Mouse (Mus musculus) liver, adult 2 months (tissue): ENCODE data around the gene Hibch. TPM values are rescaled to one million over a fixed set of nuclear protein-coding genes. Genes with fewer than 3 reads are reported as not detected.
"Not testable (repeated sequence)": the region's sequence is repeated elsewhere in the genome, so short reads cannot be mapped to it uniquely, and the experiment has no call there.

Experiments
- DNase-seq: peaks from one replicate; pipeline ENCODE4 v3.0.0-alpha.2; 2011; ENCODE audit warnings: low read depth, low spot score; ENCODE audit errors: extremely low read depth
- H3K27ac ChIP-seq: fragments of 200-500 bp; replicated peaks from 2 replicates; pipeline ENCODE4 v1.5.1; 2012; ENCODE audit warnings: low read depth, mild to moderate bottlenecking, control low read depth, inconsistent platforms, low read length; ENCODE audit not compliant: insufficient read depth
- H3K27me3 ChIP-seq: fragments of 200-500 bp; 2 replicates; pipeline ENCODE4 v1.6.1; 2012; ENCODE audit warnings: mild to moderate bottlenecking, moderate library complexity, low read length, inconsistent platforms; ENCODE audit not compliant: control insufficient read depth, insufficient read depth
- H3K36me3 ChIP-seq: fragments of 200-500 bp; 2 replicates; pipeline ENCODE4 v1.6.1; 2012; ENCODE audit warnings: low read length, inconsistent platforms; ENCODE audit not compliant: control insufficient read depth, insufficient read depth
- H3K4me1 ChIP-seq: fragments of 200-500 bp; 2 replicates; pipeline ENCODE4 v1.6.1; 2011; ENCODE audit warnings: low read length; ENCODE audit not compliant: control insufficient read depth, insufficient read depth
- H3K4me3 ChIP-seq: fragments of 200-500 bp; 2 replicates; pipeline ENCODE4 v1.5.1; 2011; ENCODE audit warnings: low read depth, mild to moderate bottlenecking, control low read depth, low read length, moderate library complexity; ENCODE audit not compliant: insufficient read depth
- H3K79me2 ChIP-seq: fragments of 200-500 bp; 2 replicates; pipeline ENCODE4 v1.6.1; 2012; ENCODE audit warnings: inconsistent platforms, mild to moderate bottlenecking, low read length, moderate library complexity; ENCODE audit not compliant: control insufficient read depth, insufficient read depth
- H3K9ac ChIP-seq: fragments of 200-500 bp; 2 replicates; pipeline ENCODE4 v1.6.1; 2012; ENCODE audit warnings: low read depth, mild to moderate bottlenecking, control low read depth, inconsistent platforms, low read length
- CTCF ChIP-seq: fragments of 200-500 bp; IDR thresholded peaks from 2 replicates; pipeline ENCODE4 v1.5.1; 2011; ENCODE audit warnings: low read depth, low read length, control low read depth
- POLR2A ChIP-seq: fragments of 200-500 bp; IDR thresholded peaks from 2 replicates; pipeline ENCODE4 v1.6.1; 2011; ENCODE audit warnings: low read length, control low read depth; ENCODE audit not compliant: insufficient read depth; ENCODE audit errors: extremely low read depth
- WGBS: fragments of 180-500 bp; shearing (Covaris S2); methylation state at CpG from one replicate; pipeline ENCODE4 v1.1.7; 2018; 5-methylcytosine and 5-hydroxymethylcytosine counted together
- polyA plus RNA-seq: library from polyadenylated mRNA; depleted of rRNA; stranded (reverse); fragments of >200 nt; gene quantifications from 2 replicates; pipeline ENCODE4 v1.2.3, GENCODE M21; 2012
- total RNA-seq: library from RNA; depleted of rRNA; stranded (reverse); fragments of >200 nt; gene quantifications from 2 replicates; pipeline ENCODE4 v1.2.3, GENCODE M21; 2014

Hibch gene
- total and polyA plus RNA-seq, 2 experiments, result 53.3 to 123 TPM

DNA sequence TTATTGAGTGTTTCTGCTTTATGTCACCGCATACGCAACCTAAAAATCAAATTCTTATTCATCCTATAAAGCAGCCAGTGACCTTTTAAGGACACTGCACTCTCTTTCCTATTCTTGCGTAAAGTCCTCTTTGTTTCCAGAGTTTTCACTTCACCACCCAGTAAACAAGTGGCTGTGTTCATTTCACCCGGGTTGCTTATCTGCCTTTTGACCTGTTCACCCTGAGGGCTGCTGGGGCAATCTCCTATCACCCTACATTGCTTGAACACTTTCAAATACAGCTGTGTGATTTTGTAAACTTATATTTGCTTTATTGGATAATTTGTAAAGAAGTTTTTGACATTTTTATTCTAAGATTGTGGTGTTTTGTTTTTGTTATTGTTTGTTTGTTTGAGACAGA, 4.7 kb downstream of the Hibch start:
- TF ChIP-seq CTCF, result no peak
- no peak for TF ChIP-seq POLR2A
- H3K79me2 ChIP-seq, result peaks cover 3% of the 10 kb centered on the region; the same call in 1 of the 2 replicates
- H3K9ac ChIP-seq, result no peak overlapping the region
- H3K27me3 ChIP-seq, result no peaks in the 10 kb centered on the region
- H3K27ac ChIP-seq, result peak overlapping the region; percentile 66
- H3K36me3 ChIP-seq, result no peaks in the 10 kb centered on the region; the same call in 1 of the 2 replicates
- WGBS, result 25% methylated on average over 4 of the region's 4 CpGs
- DNase-seq, result peak; percentile 97
- H3K4me3 ChIP-seq, result no peak overlapping the region
- H3K4me1 ChIP-seq, result peaks cover 23% of the 10 kb centered on the region; the same call in 1 of the 2 replicates

DNA sequence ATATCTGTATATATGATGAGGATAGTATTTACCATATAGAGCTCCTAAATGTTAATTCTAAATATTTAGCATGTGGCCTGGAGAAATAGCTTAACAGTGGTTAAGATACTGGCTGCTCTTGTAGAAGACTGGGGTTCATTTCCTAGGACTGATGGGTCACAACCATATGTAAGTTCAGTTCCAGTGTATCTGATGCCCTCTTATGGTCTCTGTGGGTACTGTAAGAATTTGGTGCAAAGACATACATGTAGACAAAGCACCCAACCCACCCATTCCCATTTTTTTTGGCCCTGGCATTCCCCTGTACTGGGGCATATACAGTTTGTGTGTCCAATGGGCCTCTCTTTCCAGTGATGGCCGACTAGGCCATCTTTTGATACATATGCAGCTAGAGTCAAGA, 9.3 kb downstream of the Hibch start:
- not testable (repeated sequence) for H3K4me3 ChIP-seq, H3K36me3 ChIP-seq, H3K9ac ChIP-seq, H3K79me2 ChIP-seq, H3K4me1 ChIP-seq, H3K27ac ChIP-seq, H3K27me3 ChIP-seq
- TF ChIP-seq CTCF, result peak; percentile 26; the same call in 1 of the 2 replicates
- 59% methylated on average over 1 of the region's 1 CpGs for WGBS
- peak; percentile 41 for DNase-seq

DNA sequence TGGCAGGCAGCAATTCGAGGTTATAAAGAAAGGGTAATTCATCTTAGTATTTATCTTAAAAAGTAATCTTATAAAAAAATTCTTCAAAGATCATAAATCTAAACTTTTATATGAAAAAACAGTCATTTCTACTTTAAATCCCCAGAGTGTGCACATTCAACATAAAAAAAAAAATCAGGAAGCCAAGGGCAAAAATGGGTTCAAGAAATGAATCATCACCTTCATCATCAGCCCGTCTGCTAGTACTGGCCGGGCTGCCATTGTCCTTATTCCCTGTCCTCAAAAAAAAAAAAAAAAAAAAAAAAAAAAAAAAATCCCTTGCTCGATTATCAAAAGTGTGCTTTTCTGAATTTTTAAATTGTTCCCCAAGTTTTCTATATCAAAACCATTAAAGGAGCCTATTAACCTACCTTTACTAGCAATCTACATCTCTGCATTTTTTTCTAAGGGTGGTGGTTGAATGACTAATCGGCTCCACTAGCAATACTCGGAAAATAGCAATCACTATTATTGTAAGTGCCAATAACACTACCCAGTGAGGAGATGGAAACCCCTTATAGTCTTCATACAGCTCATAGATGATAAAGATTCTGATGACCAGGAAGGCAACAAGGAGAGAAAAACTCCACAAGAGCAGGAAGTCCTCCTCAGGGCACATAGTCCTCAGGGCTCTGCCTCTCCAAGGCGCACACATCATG, 11.3 kb downstream of the Hibch start:
- Histone ChIP-seq H3K27ac (no peak overlapping the region), H3K4me1 (no peaks in the 10 kb centered on the region), H3K4me3 (no peak overlapping the region), H3K36me3 (peaks cover 18% of the 10 kb centered on the region), H3K9ac (no peak overlapping the region), H3K79me2 (no peaks in the 10 kb centered on the region; the same call in 1 of the 2 replicates), H3K27me3 (no peaks in the 10 kb centered on the region)
- TF ChIP-seq CTCF (no peak), POLR2A (no peak)
- no peak for DNase-seq
- WGBS, result 89% methylated on average over 7 of the region's 7 CpGs

DNA sequence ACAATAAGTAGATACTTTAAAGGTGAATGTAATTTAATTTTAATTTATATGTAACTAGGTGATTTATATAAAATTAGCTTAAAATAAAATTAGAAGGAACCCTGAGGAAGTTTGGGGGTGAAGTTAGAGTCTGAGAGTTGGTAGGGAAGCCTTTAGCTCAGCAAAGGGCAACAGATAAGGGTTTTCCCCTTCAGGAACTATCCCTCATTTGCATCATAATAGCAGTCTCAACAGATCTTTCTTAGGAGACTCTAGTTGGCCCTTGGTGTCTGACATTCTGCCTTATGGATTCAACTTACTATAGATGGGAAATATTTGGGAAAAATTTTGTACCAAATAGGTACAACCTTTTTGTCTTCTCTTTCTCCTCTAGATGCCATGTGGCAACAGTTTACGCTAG, 19.5 kb downstream of the Hibch start:
- no peak overlapping the region for H3K27ac ChIP-seq
- no peak for DNase-seq
- peaks cover 4% of the 10 kb centered on the region; the same call in 1 of the 2 replicates for H3K79me2 ChIP-seq
- H3K27me3 ChIP-seq, result no peaks in the 10 kb centered on the region
- no peak overlapping the region for H3K4me3 ChIP-seq
- no peak for TF ChIP-seq CTCF
- TF ChIP-seq POLR2A, result no peak
- 88% methylated on average over 1 of the region's 1 CpGs for WGBS
- H3K36me3 ChIP-seq, result peaks cover 53% of the 10 kb centered on the region
- no peaks in the 10 kb centered on the region for H3K4me1 ChIP-seq
- H3K9ac ChIP-seq, result no peak overlapping the region

DNA sequence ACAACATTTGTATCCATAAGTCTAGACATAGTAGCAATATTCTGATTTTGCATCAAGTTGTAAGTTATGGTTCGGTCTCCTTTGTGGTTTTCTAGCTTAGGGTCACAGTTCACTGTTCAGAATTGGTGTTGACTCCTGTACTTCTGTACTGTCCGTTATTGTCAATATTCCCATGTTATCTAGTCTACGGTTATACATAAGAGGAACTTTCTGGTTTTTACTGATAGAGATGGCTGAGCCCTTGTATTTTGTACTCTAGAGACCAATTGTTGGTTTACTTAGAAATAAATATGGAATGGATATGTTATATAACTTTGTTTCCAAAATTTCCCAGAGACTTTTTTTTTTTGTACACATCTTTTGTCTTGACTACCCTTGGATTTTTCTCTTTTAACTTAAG, 21.3 kb downstream of the Hibch start:
- no peak overlapping the region for H3K4me3 ChIP-seq
- TF ChIP-seq POLR2A, result no peak
- no peak for TF ChIP-seq CTCF
- H3K79me2 ChIP-seq, result peaks cover 4% of the 10 kb centered on the region; the same call in 1 of the 2 replicates
- no peak overlapping the region for H3K9ac ChIP-seq
- H3K36me3 ChIP-seq, result peaks cover 48% of the 10 kb centered on the region
- no peaks in the 10 kb centered on the region for H3K4me1 ChIP-seq
- no peaks in the 10 kb centered on the region for H3K27me3 ChIP-seq
- 93% methylated on average over 3 of the region's 3 CpGs for WGBS
- no peak for DNase-seq
- no peak overlapping the region for H3K27ac ChIP-seq

DNA sequence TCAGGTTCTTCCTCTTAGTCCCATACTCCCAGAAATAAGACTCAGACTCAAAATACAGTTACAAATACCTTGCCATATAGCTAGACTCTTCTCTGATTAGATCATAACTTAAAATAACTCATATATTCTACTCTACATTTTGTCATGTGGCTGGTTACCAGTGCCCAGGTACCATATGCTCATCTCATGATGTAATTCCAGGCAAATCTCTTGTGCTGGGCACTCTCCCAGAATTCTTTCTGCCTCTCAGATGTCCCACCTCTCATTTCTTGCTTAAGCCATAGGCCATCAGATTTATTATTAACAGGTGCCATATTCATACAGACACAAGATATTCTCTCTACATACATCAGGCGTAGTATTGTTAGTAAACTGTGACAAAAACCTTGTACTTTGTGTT, 23.1 kb downstream of the Hibch start:
- Histone ChIP-seq H3K79me2 (peaks cover 4% of the 10 kb centered on the region; the same call in 1 of the 2 replicates), H3K27ac (no peak overlapping the region), H3K4me1 (no peaks in the 10 kb centered on the region), H3K27me3 (no peaks in the 10 kb centered on the region), H3K9ac (no peak overlapping the region), H3K36me3 (peaks cover 46% of the 10 kb centered on the region), H3K4me3 (no peak overlapping the region)
- WGBS, result 93% methylated on average over 1 of the region's 1 CpGs
- TF ChIP-seq POLR2A (no peak), CTCF (no peak)
- DNase-seq, result no peak
